Mouse (Mus musculus): ENCODE measurements at regions not wholly inside any gene's neighbourhood (a gene's known extent, or its start where the extent isn't known, plus 50 kb on each side); places are given as distances from the start of the nearest gene placed in this dataset.

DNA sequence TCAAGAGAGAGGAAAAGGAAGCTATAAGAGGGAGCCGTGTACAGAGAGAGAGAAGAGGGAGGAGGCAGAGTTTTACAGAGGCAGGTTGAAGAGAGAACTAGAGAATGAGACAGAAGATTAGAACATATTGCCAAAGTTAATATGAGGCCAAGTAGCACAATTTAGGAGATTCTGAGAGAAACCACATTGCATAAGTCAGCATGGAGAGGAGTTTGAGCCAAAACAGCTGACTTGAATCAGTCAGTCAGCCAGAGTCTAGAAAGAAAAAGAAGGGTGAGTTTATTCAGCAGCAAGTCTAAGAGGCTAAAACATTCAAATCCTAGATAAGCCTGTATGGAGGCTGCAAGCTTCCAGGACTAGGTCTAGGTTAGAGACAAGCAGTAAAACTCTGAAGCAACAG lies 301.1 kb upstream of the Zic1 start:
- no peak for TF ChIP-seq POLR2A (IDR thresholded peaks at IDR 0.05; ENCODE audit: insufficient read length, low read depth)
- no peak for TF ChIP-seq TCF3 (IDR thresholded peaks at IDR 0.05; ENCODE audit: insufficient read length, low read depth)
- no peak for TF ChIP-seq USF1 (IDR thresholded peaks at IDR 0.05; ENCODE audit: low read depth)
- no peak for TF ChIP-seq MYOG (IDR thresholded peaks at IDR 0.05; ENCODE audit: control insufficient read depth in 1 of 3, insufficient read depth in 1 of 3, insufficient read length in 2 of 3, low read depth in 2 of 3)
- no peak for TF ChIP-seq E2F4 (IDR thresholded peaks at IDR 0.05; ENCODE audit: insufficient read depth)
- no peak for TF ChIP-seq MYOD1 (IDR thresholded peaks at IDR 0.05; ENCODE audit: control insufficient read depth in 1 of 3, insufficient read length in 2 of 3, low read depth in 2 of 3)
- TF ChIP-seq POLR2AphosphoS2 (IDR thresholded peaks at IDR 0.05; ENCODE audit: insufficient read length, low read depth) = no peak
- TF ChIP-seq MAX (IDR thresholded peaks at IDR 0.05; ENCODE audit: low read depth) = no peak
- TF ChIP-seq REST (IDR thresholded peaks at IDR 0.05; ENCODE audit: insufficient read depth, insufficient read length) = no peak
- TF ChIP-seq TCF12 (IDR thresholded peaks at IDR 0.05; ENCODE audit: insufficient read depth, poor library complexity, severe bottlenecking) = no peak
- no peak for TF ChIP-seq SRF (IDR thresholded peaks at IDR 0.05; ENCODE audit: control insufficient read depth, insufficient read length, low read depth)
- no peak for TF ChIP-seq CEBPB (IDR thresholded peaks at IDR 0.05; ENCODE audit: insufficient read depth, poor library complexity, severe bottlenecking)
